Mouse (Mus musculus): ENCODE measurements around the gene March4. TPM values are rescaled to one million over a fixed set of nuclear protein-coding genes. Genes with fewer than 3 reads are reported as not detected.

March4 gene
- 5.3 and 5.8 TPM in 2 replicates for polyA plus RNA-seq (2016; fragmentation: Nextera tagmentation; extraction: Ambion mirVana)

DNA sequence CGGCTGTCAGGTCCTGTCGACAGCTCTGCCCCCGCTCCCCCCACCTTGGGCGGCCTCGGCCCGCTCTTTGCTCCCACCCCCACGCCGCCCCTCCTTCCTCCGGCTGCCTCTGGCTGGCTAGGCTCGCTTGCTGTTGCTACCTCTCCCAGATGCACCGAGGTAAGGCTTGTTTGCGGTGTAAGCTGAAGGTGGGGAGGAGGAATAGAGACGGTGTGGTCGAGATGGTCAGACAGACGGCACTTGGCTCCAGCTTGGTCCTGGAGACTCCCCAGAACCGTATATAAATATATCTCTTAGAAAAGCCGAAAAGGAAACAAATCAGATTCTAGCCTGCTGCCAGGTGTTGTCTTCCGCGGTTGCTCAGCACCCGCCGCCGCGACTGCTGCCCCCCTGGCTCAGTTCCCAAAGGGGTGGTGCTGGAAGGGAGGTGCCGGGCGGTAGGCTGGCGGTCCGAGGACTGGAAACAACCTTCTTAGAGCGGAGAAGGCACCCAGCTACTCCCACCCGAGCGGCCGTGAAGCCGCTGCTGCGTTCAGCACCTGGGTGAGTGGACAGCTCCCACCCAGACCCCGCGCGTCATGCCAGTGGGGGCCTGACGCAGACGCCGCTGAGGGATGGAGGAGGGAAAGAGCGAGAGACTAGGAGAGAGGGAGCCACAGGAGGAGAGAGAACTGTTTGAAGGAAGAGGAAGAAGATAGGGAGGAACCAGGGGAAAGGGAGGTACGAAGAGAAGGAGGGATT is at the start of gene March4:
Gene March4 (minus strand): TSS at position 320 of the 741 bp plus-strand sequence.
- H3K9ac ChIP-seq = peak within 1 kb of the TSS; percentile 60
- peak within 1 kb of the TSS; percentile 46 for H3K4me3 ChIP-seq
- H3K27me3 ChIP-seq (replicated peaks) = peaks cover 19% of the 10 kb centered on the region
- peak; percentile 76 for ATAC-seq (ENCODE audit: low FRiP score, low read depth)
- under 1% methylated on average over 41 of the region's 41 CpGs for WGBS
- H3K9me3 ChIP-seq = no peaks in the 10 kb centered on the region
- peak within 1 kb of the TSS; percentile 70 for H3K27ac ChIP-seq
- no peaks in the 10 kb centered on the region for H3K36me3 ChIP-seq
- peaks cover 18% of the 10 kb centered on the region; the same call in 1 of the 2 replicates for H3K4me1 ChIP-seq
- peak within 1 kb of the TSS; percentile 89 for H3K4me2 ChIP-seq (replicated peaks)

DNA sequence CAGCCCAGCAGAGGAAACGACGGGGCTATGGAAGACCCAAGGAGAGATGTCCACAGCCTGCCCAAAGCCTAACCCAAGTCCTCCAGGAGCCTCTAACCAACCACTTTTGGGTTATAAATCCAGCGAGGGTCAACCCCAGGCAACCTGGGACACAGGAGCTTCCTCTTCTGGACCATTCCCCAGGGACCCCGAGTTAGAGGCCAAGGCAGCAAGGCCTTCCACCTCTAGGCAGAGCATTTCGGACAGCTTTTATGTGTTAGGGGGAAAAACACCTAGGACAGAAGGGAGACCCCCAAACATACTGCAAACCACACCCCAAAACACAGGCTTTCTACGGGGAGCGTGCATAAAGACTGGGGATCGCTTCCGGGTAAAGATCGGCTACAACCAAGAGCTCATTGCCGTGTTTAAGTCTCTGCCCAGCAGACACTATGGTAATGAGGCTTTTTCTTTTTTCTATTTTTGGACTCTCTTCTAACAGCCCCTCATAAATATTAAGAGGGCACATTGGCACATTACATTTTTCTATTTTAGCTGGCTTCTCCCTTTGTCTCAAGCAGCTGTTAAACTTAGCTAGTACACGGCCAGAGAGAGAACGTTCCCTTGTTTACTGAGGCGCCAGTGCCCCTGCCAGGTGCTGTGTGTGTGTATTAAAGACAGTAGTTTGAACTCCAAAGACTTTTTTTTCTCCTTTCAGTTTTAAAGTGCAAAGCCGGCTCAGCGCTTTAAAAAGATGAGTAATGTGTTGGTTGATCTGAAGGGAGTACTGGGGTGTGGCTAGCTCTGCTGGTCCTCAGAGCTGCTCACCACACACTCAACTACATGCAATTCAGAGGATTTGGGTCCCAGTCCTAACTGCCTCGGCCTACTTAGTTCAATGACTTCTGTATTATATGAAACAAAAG is 49.5 kb upstream of the March4 start:
- no peaks in the 10 kb centered on the region for H3K9me3 ChIP-seq
- H3K4me2 ChIP-seq (replicated peaks) = no peak overlapping the region
- H3K27ac ChIP-seq = no peak overlapping the region
- 93% methylated on average over 17 of the region's 17 CpGs for WGBS
- peaks cover 39% of the 10 kb centered on the region for H3K36me3 ChIP-seq
- H3K4me1 ChIP-seq = peaks cover 14% of the 10 kb centered on the region
- ATAC-seq (ENCODE audit: low FRiP score, low read depth) = no peak
- no peak overlapping the region for H3K4me3 ChIP-seq
- H3K9ac ChIP-seq = no peak overlapping the region
- no peaks in the 10 kb centered on the region for H3K27me3 ChIP-seq (replicated peaks)

DNA sequence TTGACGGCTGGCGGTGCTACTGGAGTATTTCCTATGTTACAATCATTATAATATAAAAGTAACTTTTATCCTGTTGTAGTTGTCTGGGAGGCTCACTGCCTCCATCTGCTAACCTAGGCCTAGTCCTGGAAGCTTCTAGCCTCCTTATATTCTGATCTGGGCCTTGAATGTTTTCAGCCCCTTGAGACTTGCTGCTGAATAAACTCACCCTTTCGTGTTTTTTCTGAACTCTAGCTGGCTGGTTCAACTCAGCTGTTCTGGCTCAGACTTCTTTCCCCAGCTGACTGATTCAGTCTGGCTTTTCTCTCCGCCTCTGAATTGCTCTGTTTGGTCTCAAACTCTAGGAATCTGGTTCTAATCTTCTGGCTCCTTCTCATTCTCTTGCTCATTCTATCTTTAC is 47.2 kb upstream of the March4 start:
- peaks cover 14% of the 10 kb centered on the region for H3K4me1 ChIP-seq
- peak overlapping the region; percentile 58 for H3K9ac ChIP-seq
- H3K9me3 ChIP-seq = no peaks in the 10 kb centered on the region
- peak overlapping the region; percentile 56 for H3K4me3 ChIP-seq
- peaks cover 22% of the 10 kb centered on the region for H3K36me3 ChIP-seq
- peak overlapping the region; percentile 60 for H3K4me2 ChIP-seq (replicated peaks)
- H3K27me3 ChIP-seq (replicated peaks) = no peaks in the 10 kb centered on the region
- H3K27ac ChIP-seq = no peak overlapping the region
- no peak for ATAC-seq (ENCODE audit: low FRiP score, low read depth)
- WGBS = 84% methylated on average over 4 of the region's 4 CpGs

GRCm38 (mm10) chr1:72582947-72583731 is 46.4 kb upstream of the March4 start, which contains the start of gene Smarcal1:
TSS of gene Smarcal1 (plus strand) at chr1:72583251.
- H3K27me3 ChIP-seq (replicated peaks) = no peaks in the 10 kb centered on the region
- H3K36me3 ChIP-seq = peaks cover 22% of the 10 kb centered on the region
- 0 out of 2 replicates have a peak within 1 kb of the TSS, but pooled peaks have one; percentile 57 for H3K27ac ChIP-seq
- peak within 1 kb of the TSS; percentile 56 for H3K4me3 ChIP-seq
- peak; percentile 99 for ATAC-seq (ENCODE audit: low FRiP score, low read depth)
- H3K4me2 ChIP-seq (replicated peaks) = peak within 1 kb of the TSS; percentile 60
- 0% methylated on average over 25 of the region's 25 CpGs for WGBS
- peaks cover 22% of the 10 kb centered on the region for H3K4me1 ChIP-seq
- peak within 1 kb of the TSS; percentile 58 for H3K9ac ChIP-seq
- no peaks in the 10 kb centered on the region for H3K9me3 ChIP-seq

- no peak overlapping the region for H3K27ac ChIP-seq
- H3K4me2 ChIP-seq (replicated peaks) = peak overlapping the region; percentile 38
- no peak overlapping the region for H3K9ac ChIP-seq
Observed at GRCm38 (mm10) chr1:72578806-72579205, 42.1 kb upstream of the March4 start.

DNA sequence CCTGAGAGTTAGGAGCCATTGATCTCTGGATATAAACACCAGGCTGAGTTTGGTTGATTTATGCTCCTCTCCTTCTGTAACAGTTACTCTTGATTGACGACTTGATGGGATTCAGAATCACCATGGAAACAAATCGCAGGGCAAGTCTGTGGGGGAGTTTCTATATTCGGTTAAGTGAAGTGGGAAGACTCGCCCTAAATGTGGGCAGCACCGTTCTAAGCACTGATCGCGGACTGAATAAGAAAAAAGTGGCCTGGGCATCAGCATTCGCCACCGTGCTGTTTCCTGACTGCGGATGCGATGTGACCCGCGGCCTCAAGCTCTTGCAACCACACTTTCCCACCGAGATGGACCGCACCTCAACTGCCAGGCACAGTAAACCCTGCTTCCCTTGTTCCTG is 41.6 kb upstream of the March4 start:
- WGBS = 31% methylated on average over 15 of the region's 15 CpGs
- H3K4me1 ChIP-seq = peaks cover 22% of the 10 kb centered on the region
- H3K4me3 ChIP-seq = no peak overlapping the region
- H3K36me3 ChIP-seq = no peaks in the 10 kb centered on the region
- H3K4me2 ChIP-seq (replicated peaks) = peak overlapping the region; percentile 38
- no peak for ATAC-seq (ENCODE audit: low FRiP score, low read depth)
- H3K27me3 ChIP-seq (replicated peaks) = no peaks in the 10 kb centered on the region
- no peaks in the 10 kb centered on the region for H3K9me3 ChIP-seq
- no peak overlapping the region for H3K27ac ChIP-seq
- no peak overlapping the region for H3K9ac ChIP-seq

More at GRCm38 (mm10) chr1:72578806-72579205, 42.1 kb upstream of the March4 start:
- WGBS = 19% methylated on average over 4 of the region's 4 CpGs
- Histone ChIP-seq H3K4me1 (peaks cover 24% of the 10 kb centered on the region), H3K4me3 (no peak overlapping the region), H3K9me3 (no peaks in the 10 kb centered on the region), H3K27me3 (replicated peaks) (no peaks in the 10 kb centered on the region), H3K36me3 (no peaks in the 10 kb centered on the region)
- ATAC-seq (ENCODE audit: low FRiP score, low read depth) = no peak

DNA sequence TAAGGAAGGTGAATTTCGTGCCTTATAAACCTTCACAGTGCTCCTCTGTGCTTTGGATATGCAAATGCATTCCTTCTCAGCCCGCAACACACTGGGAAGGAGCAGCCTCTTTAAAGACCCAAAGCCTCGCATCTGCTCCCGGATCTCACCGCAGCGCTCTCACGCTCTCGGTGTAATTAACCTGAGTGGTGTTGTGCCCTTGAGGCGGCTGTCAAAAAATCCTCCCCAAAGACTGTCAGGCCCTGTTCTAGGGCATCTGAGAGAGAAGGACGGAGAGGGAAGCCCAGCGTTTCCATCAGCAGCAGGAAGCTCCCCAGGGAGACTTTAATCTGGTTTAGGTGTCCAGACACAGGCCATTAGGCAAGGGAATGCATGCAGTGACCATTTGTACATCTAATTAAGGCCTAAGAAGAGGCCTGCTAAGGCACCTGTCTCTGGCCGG is 40.8 kb upstream of the March4 start:
- peak; percentile 59 for ATAC-seq (ENCODE audit: low FRiP score, low read depth)
- Histone ChIP-seq H3K4me3 (no peak overlapping the region), H3K9me3 (no peaks in the 10 kb centered on the region), H3K27ac (no peak overlapping the region), H3K9ac (peak overlapping the region; percentile 36; the same call in 1 of the 2 replicates), H3K27me3 (replicated peaks) (no peaks in the 10 kb centered on the region), H3K36me3 (no peaks in the 10 kb centered on the region), H3K4me1 (peaks cover 22% of the 10 kb centered on the region), H3K4me2 (replicated peaks) (peak overlapping the region; percentile 47)
- 3% methylated on average over 12 of the region's 12 CpGs for WGBS

DNA sequence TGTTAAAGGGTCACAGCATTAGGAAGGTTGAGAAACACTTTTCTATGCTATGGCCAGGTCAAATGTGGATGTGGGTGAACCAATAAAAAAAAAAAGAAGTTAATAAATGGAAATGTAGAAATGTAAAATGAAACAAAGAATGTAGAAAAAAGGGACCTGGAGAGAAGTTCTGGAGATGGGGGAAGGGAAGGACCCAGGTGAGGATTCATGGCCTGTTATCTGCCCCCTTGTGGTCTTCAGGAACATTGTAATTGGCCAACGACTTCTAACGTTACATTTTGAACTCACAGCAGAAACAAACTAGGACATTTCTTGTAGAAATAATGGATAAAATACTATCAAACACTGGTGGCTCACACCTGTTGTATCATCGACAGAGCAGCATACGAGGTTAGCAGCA is 38.4 kb upstream of the March4 start:
- no peak overlapping the region for H3K4me2 ChIP-seq (replicated peaks)
- 50% methylated on average over 4 of the region's 4 CpGs for WGBS
- no peaks in the 10 kb centered on the region for H3K36me3 ChIP-seq
- no peak overlapping the region for H3K4me3 ChIP-seq
- H3K27ac ChIP-seq = no peak overlapping the region
- no peaks in the 10 kb centered on the region for H3K9me3 ChIP-seq
- H3K9ac ChIP-seq = no peak overlapping the region
- no peak for ATAC-seq (ENCODE audit: low FRiP score, low read depth)
- peaks cover 22% of the 10 kb centered on the region for H3K4me1 ChIP-seq
- no peaks in the 10 kb centered on the region for H3K27me3 ChIP-seq (replicated peaks)

DNA sequence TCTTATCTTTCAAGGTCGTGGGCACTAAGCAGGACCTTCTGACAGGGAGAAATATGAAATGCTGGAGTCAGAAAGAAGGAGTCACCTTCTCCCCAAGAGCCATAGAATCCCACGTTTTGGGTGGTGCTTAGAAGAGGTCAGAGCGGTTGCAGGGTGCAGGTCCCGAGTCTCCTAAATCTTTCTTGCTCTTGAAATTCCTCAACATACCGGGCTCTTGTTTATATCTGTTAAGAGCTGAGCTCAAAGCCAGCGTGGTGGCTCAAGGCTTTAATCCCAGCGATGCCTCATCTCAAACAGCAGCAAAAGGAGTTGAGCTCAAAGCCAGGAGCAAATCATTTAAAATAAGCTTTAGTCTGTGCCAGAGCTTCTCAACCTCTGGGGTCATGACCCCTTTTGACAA is 37.9 kb upstream of the March4 start:
- Histone ChIP-seq H3K4me1 (peaks cover 22% of the 10 kb centered on the region), H3K9ac (no peak overlapping the region), H3K4me2 (replicated peaks) (no peak overlapping the region), H3K27me3 (replicated peaks) (no peaks in the 10 kb centered on the region), H3K36me3 (no peaks in the 10 kb centered on the region), H3K4me3 (no peak overlapping the region), H3K27ac (no peak overlapping the region), H3K9me3 (no peaks in the 10 kb centered on the region)
- WGBS = 66% methylated on average over 7 of the region's 7 CpGs
- ATAC-seq (ENCODE audit: low FRiP score, low read depth) = no peak

- 55% methylated on average over 7 of the region's 7 CpGs for WGBS
- Histone ChIP-seq H3K4me2 (replicated peaks) (no peak overlapping the region), H3K27me3 (replicated peaks) (no peaks in the 10 kb centered on the region), H3K9ac (no peak overlapping the region), H3K36me3 (no peaks in the 10 kb centered on the region), H3K4me3 (no peak overlapping the region), H3K4me1 (peaks cover 22% of the 10 kb centered on the region), H3K27ac (no peak overlapping the region), H3K9me3 (no peaks in the 10 kb centered on the region)
- no peak for ATAC-seq (ENCODE audit: low FRiP score, low read depth)
Observed at GRCm38 (mm10) chr1:72574047-72574446, 37.3 kb upstream of the March4 start.

- H3K4me2 ChIP-seq (replicated peaks) = no peak overlapping the region
- H3K9ac ChIP-seq = no peak overlapping the region
- no peaks in the 10 kb centered on the region for H3K27me3 ChIP-seq (replicated peaks)
- H3K4me1 ChIP-seq = no peaks in the 10 kb centered on the region; the same call in 1 of the 2 replicates
- WGBS = 95% methylated on average over 8 of the region's 8 CpGs
- no peak for ATAC-seq (ENCODE audit: low FRiP score, low read depth)
- H3K36me3 ChIP-seq = no peaks in the 10 kb centered on the region
- no peak overlapping the region for H3K4me3 ChIP-seq
- H3K27ac ChIP-seq = no peak overlapping the region
- H3K9me3 ChIP-seq = no peaks in the 10 kb centered on the region
Observed at GRCm38 (mm10) chr1:72568725-72569124, 32.0 kb upstream of the March4 start.

Data from neural tube, embryonic 12.5 days (tissue).